Mouse (Mus musculus) embryo, embryonic 10.5 days (tissue): ENCODE data around the gene Gm20388.

Experiments used
- DNase-seq: peaks from one replicate; pipeline ENCODE4 v3.0.0-alpha.2; 2015; ENCODE audit warnings: low spot score

Gene Gm20388

DNA sequence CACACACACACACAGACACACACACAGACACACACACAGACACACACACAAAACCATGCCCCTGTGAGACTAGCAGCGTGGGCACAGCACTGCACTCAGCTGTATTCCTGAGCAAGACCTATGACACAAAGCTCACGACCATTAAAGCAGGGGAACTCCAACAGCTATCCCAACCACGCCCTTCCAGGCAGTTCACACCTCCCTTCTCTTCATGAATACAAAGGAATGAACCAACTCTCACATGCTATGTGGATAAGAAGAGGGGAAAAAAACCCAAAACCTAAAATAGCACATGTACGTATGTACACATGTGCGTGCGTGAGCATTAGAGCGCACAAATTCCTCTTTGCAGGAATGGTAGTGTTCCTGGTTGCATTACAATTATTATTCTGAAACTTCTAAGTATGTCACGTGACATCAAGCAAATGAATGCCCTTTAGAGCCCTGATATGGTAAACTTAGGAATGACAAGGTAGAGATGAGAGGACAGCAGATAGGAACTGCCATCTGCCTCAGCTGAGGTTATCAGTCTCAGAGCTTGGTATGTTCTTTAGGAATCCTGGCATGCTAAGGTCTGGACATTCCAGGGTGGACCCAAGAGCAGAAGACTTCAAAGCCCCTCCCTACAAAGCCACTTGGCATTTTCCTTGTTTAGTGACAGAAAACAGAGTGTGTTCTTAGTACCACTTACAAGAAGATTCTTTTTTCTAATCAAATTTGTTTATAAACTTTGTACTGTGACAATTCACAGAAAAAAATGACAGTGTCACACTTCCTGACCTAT is 3015.5 kb downstream of the Gm20388 start:
- DNase-seq, result no peak

DNA sequence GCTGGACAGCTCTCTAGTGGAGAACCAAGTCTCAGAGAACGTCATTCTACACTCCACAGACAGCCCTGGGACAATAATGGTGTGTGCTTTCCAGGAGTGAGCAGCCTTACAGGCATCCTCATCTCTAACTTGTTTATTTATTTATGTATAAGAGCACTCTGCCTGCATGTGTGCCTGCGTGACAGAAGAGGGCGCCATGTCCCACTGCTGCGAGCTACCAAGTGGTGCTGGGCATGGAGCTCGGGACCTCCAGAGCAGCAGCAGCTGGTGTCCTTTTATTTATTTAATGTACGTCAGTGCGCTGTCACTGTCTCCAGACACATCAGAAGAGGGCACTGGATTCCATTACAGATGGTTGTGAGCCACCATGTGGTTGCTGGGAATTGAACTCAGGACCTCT is 3016.1 kb downstream of the Gm20388 start:
- no peak for DNase-seq

DNA sequence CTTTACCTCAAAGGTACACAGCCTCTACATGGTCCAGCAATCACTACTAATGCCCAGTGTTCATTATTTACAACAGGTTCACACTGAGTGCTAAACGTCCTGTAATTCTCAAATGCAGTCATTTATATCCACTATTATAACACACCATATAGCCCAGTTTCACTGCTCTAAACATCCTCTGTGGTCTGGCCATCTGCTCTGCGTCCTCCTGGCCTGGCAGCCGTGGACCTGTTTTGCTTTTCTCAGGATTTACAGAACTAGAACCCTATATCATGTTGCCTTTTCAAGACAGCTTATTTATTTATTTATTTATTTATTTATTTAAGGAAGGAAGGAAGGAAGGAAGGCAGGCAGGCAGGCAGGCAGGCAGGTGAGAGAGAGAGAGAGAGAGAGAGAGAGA is 3017.2 kb downstream of the Gm20388 start:
- no peak for DNase-seq

DNA sequence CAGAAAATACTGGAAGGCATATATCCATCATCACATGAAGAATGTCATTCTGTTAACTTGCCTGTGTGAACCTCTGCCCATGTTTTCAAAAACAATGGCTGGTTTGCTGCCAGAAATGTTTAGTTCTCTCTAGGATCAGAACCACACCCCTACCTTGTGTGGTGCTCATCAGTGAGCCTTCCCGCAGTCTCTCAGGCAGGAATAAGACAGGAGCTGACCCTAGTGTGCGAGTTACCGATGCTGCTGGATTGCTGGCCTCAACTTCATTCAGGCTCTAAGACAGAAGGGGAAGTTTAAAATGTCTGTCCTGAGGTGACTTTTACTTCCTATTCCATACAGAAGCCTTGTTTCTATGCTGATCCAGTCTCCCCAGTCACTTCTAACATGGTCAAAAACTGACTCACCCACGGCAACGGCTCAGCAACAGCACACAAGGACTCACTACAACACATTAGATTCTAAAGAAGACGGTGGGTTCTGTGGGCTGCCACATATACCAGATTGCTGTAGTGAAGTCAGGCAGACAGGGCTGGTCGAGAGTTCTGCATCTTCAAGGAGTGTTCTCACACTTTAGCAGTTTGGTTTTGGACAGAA is 3018.1 kb downstream of the Gm20388 start:
- DNase-seq, result no peak

DNA sequence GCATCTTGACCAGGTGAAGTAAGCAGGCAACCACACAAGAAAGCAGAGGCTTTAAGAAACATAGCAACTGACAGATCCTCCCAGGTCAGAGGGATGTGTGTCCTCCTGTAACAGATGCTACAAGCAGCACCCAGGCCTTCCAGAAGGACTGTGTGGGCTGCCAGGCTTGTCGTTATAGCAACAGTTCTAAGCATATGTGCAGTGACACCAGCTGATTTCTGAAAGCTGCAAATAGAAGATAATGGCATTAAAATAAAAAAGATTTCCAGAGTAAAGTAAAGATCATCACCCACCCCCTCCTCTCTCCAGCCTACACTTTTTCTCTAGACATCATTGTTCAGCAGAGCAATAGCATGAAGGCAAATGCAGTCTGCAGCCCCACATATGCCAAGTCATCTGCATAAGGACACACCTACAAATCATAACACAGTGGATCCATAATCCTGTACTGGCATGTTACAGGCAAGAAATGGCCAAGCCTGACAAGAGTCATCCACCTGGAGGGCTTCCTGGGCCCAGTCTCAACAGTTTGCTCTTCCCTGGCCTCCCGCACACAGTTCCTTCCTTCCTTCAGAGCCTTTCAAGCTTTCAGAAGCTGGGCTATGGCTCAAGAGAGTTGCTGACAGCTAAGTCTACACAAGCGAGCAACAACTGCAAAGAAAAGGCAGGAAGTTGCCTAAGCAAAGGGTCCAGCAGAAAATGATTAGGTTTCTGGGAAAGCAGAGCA is 3021.4 kb downstream of the Gm20388 start:
- DNase-seq, result no peak

DNA sequence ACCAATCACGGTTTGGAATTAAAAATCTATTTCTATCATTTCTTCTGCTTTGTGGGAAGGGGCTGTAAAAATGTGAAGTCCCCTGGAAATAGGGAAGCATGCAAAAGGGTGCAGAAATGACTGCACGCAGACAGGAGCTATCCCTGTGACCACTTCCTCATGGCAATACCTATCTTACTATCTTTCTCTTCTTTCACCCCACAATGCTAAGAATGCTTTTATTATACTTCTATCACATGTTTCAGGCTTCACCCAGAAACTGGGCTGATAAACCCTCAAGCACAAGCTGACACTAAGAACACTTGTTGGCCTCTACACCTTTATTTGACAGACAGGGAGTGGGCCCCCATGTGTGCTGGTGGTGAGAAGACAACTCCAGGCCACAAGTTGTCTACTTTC is 3021.9 kb downstream of the Gm20388 start:
- DNase-seq, result no peak

DNA sequence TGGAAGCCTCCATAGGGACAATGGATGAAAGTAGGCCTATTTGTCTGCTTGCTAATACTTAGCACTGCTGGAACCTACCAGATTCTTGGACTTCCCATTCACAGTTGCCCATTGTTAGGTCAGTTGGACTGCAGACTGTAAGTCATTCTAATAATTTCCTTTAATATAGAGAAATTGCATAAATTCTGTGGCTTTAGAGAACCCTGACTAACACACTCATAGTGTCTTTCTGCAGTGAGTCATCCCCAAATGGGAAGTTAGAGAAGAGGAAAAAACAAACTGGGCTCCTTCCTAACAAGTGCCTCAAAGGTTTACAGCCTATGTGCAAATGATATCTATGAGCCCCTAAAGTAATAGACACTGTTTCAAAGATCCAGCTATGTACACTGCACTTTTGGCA is 3023.3 kb downstream of the Gm20388 start:
- no peak for DNase-seq

DNA sequence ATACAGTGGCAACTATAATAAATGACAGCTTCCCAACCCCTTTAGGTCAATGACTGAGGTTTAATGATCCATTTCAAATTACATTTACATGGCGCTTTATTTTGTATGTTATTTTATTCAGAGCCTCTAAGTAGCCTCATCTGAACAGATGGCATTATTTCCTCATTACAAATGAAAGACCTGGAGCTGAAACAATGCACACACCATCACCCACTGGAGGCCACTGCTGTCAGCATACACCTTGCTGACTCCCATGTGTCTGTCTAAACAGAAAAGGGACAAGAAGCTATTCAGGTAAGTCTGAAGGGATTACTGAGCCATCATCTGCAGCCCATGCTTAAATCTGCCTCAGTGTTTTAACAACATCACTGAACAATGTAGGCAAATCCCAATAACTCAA is 3024.5 kb downstream of the Gm20388 start:
- DNase-seq, result no peak

DNA sequence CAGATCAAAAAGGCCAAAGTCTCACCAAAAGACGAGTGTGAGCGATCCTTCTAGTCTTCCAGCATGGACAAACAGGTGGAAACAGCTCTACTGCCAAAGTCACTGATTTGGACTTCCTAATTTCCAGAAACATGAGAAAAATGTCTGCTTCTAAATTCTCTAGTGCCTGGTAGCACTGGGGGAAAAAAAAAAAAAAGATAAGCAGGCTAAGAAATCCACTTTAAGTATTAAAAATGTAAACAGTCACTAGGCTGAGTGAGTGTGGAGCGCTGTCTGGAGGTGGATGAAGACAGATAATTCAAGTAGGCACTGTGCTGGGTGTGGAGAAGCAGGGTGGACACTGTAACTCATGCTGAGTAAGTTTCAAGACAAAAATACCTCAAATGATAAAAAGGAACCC is 3025.3 kb downstream of the Gm20388 start:
- no peak for DNase-seq

DNA sequence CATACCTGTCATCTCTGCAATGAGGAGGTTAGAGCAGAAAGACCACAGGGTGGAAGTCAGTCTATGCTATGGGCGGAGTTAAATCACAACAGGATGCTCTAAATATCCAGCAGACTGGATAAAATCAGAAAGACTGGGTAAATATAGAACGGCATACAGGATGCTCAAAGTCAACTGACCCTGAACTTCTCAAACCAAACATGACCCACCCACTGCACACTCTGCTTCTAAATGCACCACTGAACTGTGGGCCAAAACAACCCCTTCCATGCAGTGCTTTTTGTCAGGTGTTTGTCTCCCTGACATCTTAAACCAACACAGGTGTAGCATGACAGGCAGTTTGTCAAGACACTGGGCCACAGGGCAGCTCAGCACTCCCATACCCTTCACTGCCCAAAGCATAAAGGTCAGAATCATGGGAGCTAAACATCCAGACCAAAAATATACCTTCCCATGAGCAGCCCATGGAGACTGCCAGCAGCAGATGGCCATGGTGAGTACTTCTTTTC is 3027.0 kb downstream of the Gm20388 start:
- no peak for DNase-seq

DNA sequence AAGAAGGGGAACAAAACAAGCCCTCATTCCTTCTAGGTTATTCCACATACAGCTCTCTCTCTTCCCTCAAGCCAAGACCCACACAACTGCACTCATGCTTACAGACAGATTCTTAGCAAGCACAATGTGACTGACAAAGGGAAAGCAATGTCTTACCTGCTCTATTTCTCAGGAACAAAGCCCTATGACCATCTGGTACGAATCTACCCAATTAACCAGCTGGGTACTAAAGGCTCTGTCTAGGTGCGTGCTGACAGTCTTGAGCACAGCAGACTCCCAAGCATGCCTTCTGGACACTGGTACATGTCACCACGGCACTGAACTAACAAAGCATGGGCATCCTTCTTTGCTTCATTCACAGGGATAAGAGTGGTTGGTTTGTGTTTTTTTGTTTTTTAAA is 3027.5 kb downstream of the Gm20388 start:
- DNase-seq, result no peak

DNA sequence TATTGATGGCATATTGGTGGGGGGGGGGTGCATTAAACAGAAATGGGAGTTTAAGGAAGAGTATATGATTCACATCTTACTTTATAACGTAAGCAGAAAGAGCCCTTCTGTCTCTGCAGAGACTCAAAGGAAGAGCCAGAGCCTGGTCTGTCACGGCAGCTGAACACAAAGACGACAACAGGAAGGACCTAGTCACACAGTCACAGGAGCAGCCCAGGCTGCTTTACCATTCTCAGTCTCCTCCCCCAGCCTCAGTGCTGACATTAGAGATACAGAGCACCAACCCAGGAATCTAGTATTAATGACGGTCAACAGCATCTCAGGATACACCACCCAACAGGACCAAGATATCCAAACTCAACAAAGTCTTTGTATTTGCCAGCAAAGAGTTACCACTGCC is 3027.9 kb downstream of the Gm20388 start:
- DNase-seq, result no peak

DNA sequence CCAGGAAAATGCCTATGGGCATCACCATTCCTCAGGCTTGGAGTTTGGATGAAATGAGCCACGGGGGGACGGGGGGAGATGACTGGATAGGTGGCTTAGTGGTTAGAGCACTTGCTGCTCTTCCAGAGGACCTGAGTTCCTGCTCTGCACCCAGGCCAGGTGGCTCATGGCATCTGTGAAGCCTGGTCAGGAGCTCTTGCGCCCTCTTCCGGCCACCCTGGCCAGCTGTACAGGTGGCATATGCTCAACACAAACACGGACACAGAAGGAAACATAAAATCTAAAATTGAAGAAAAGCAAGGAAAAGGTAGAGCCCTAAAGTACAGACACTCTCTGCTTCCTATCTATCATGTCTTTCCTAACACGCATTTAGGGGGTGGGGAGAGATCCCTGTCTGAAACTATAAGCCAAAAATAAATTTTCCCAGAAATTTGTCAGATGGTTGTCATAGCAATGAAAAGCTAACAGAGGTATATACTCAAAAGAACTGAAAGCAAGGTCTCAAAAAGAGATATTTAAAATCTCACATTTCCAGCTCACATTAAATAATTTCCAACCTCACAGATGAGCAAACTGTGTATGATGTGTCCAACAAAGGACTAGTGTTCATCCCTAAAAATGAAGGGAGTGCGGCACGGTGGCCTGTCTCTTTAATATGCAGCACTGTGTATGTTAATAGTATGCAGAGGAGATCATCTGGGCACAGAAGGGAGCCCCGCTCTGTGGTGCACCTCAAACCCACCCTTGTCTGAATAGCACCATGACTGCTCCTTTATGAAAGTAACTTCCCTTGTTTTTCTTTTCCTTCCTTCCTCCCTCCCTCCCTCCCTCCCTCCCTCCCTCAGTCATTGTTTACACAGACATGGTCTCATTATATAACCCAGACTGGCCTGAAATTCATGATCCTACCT is 3032.4 kb downstream of the Gm20388 start:
- no peak for DNase-seq

DNA sequence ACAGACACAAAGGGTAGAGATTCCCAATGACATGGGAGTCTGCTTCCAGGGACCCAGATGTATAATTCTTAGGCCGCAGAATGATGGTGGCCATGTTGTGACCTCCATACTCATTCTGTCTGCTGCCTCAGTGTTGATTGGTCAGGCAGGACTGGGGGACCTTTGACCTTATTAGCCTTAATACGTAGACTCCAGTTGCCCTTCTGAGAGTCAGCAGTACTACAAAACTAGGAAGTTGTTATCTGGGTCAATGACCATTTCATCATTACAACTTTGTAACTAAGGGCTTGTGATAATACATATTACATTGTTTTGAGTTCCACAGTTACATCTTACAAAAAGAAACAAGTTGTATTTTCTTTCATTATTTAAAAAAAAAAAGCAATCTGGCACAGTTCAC is 3035.1 kb downstream of the Gm20388 start:
- DNase-seq, result no peak

DNA sequence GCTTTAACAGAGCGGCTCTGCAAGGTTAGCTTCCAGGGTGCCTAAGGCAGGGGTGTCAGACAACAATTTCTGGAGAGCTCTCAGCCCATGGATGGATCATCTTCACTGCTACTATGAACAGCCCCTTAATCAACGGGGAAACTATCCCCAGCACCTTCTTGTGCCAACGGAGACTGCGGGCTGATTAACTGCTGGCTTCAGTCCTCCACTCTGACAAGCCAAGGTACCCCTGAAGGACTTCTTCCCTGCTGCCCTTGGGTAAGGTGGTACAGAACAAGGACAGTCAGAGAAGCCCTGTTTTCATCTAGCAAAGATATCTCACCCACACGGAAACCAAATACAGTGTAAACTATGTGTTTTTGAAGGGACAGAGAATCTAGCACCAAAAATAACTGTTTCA is 3039.1 kb downstream of the Gm20388 start:
- DNase-seq, result no peak

DNA sequence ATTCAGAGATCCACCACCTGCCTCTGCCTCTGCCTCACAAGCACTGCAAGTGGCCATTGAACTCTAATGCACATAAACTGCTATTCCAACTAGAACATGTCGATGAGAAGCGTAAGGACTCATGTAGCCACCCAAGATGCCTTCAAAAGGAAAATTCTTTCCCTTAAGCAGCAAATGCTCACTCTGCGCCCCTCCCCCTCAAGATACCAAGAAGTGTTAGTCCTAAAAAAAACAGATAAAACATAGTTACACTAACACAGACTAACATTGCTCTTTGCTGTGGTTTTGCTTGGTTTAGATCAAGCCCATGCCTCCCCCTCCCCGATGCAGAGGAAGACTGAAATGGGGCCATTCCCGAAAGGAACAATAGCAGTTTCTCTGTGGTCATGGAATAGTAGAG is 3040.8 kb downstream of the Gm20388 start:
- DNase-seq, result no peak

DNA sequence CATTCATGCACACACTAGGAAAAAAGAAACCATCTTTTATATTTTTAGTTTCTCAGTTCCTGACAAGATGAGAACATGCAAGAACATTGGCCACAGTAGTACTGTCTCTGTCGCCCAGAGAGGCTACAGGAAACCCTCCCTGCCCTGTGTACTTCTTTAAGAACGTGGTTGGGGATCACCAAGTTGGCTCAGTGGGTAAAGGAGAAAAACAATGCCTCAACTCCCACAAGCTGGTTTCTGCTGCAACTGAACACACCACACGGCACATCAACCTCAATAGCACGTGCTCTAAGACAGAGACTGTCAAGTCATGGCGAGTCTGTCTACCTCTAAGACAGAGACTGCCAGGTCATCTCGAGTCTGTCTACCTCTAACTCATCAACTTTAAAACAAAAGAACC is 3042.4 kb downstream of the Gm20388 start:
- no peak for DNase-seq

DNA sequence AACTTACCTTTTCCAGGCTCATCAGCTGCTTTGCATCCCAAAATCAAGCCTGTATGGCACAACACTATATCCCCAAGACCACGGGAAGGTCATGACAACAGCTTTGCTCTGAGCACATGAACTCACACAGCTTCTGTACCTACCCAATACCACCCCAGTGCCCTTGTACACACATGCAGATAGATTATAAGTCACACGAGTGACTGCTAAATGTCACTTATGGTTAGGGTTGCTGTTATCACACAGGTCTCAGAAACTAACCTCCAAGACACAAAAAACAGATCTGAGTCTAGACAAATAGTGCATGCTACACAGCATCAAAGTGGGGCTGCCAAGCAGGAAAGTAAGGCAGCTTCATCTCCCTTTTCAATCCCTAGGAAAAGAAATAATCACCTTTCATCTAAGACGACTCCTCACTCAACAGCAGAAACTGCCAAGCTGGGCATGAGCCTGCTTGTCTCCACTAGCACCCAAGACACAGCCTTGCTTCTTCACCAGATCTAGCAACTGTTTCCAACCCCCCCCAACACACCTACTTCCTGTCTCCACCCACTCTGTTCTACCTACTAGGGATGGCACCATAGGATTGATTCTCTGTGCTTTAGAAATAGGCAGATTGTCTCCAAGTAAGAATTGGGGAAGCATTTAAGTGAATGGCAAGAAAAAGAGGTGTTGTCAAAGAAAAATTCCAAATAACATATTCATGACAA is 3043.6 kb downstream of the Gm20388 start:
- no peak for DNase-seq

DNA sequence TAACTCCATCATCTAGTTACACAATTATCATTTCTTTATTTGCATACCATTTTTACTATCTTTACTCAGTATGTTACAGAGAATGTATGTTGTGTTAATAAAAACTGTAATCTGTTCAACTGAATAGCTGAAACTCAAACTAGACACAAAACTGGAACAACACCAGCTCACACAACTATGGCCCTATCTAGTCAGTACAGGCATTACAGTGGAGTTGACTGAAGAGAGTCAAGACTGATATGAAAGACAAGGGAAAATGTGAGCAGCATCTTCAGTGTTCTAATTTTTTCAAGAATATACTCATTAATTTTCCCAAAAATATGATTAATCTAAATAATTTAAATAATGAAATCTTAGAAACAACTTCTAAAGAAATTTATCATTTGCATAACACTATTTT is 3044.6 kb downstream of the Gm20388 start:
- no peak for DNase-seq

DNA sequence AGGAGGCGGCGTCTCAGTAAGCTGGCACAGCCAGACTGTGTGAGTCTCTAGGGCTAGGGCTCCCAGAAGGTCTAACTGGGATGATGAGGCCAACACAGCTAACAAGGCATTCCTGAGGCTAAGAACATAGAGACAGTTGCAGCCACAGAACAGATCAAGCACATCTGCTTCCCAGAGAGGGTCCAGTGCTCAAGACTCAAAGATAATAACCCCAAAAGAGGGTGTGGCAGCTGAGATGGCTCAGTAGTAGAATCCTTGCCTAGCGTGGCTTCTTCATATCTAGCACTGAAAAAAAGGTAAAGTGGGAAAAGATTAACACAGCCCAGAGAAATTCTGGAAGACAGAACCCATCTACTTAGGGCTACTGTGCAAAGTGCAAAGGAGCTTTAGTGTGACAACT is 3045.4 kb downstream of the Gm20388 start:
- no peak for DNase-seq

DNA sequence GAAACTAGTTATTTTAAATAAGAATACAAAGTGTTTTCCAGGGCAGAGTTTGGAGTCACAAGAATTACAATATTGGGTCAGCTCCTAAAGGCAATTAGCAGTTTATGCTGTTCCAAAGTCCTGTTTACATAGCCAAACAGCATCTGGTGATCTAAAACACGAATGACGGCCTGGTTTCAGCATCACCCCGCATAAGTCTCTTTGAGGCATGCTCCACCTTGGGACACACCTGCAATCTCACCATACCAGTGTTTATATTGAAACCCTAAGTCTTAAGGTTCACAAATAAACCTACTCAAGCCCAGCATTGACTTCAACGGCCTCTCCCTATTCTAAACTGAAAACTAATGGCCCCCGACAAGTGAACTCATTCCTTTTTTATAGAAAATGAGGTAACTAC is 3049.7 kb downstream of the Gm20388 start:
- no peak for DNase-seq
